Mouse (Mus musculus): Measurements from ENCODE around the gene Tbc1d21. TPM values are rescaled to one million over a fixed set of nuclear protein-coding genes. Genes with fewer than 3 reads are reported as not detected.
A peak's percentile ranks its signal among the peaks of the same experiment; 100 is the strongest.

The Tbc1d21 gene
- polyA plus RNA-seq, 1 experiment from 2014 or later = not detected

GRCm38 (mm10) chr9:58311191-58311910 is 58.9 kb downstream of the Tbc1d21 start:
- no peak for ATAC-seq (replicated peaks)
- H3K36me3 ChIP-seq (replicated peaks) = no peaks in the 10 kb centered on the region

GRCm38 (mm10) chr9:58310043-58310660 is 60.1 kb downstream of the Tbc1d21 start:
- WGBS = 85% methylated on average over 14 of the region's 14 CpGs
- H3K4me1 ChIP-seq = peaks cover 23% of the 10 kb centered on the region
- no peak overlapping the region for H3K4me2 ChIP-seq

More at GRCm38 (mm10) chr9:58311191-58311910, 58.9 kb downstream of the Tbc1d21 start:
- Histone ChIP-seq H3K9ac (no peak overlapping the region), H3K4me3 (peak overlapping the region; percentile 38; the same call in 1 of the 2 replicates), H3K4me1 (peaks cover 23% of the 10 kb centered on the region), H3K9me3 (no peaks in the 10 kb centered on the region), H3K27me3 (replicated peaks) (peaks cover 28% of the 10 kb centered on the region), H3K4me2 (peak overlapping the region; percentile 55; the same call in 1 of the 2 replicates), H3K27ac (no peak overlapping the region)
- 57% methylated on average over 33 of the region's 33 CpGs for WGBS

More at GRCm38 (mm10) chr9:58310043-58310660, 60.1 kb downstream of the Tbc1d21 start:
- H3K27me3 ChIP-seq (replicated peaks) = peaks cover 28% of the 10 kb centered on the region
- no peak overlapping the region for H3K9ac ChIP-seq
- H3K4me3 ChIP-seq = no peak overlapping the region
- H3K9me3 ChIP-seq = no peaks in the 10 kb centered on the region
- H3K27ac ChIP-seq = no peak overlapping the region
- no peaks in the 10 kb centered on the region for H3K36me3 ChIP-seq (replicated peaks)
- ATAC-seq (replicated peaks) = no peak

Other genes with a start within 250 kb of the Tbc1d21 start
- gene Islr, start 166.1 kb downstream of the Tbc1d21 start, polyA plus RNA-seq (2015; fragmentation: Nextera tagmentation; extraction: Ambion mirVana) = 36.1 and 46.9 TPM in 2 replicates
- 44.4 and 55.1 TPM in 2 replicates for gene Islr2, start 166.1 kb downstream of the Tbc1d21 start, polyA plus RNA-seq (2015; fragmentation: Nextera tagmentation; extraction: Ambion mirVana)
- 3.9 and 5.0 TPM in 2 replicates for gene Pml, start 120.7 kb downstream of the Tbc1d21 start, polyA plus RNA-seq (2015; fragmentation: Nextera tagmentation; extraction: Ambion mirVana)
- 136 and 140 TPM in 2 replicates for gene Stoml1, start 117.3 kb downstream of the Tbc1d21 start, polyA plus RNA-seq (2015; fragmentation: Nextera tagmentation; extraction: Ambion mirVana)
- gene Loxl1, start 57.3 kb downstream of the Tbc1d21 start, polyA plus RNA-seq (2015; fragmentation: Nextera tagmentation; extraction: Ambion mirVana) = 6.0 and 7.2 TPM in 2 replicates
- 10.9 and 14.2 TPM in 2 replicates for gene Insyn1, start 118.1 kb upstream of the Tbc1d21 start, polyA plus RNA-seq (2015; fragmentation: Nextera tagmentation; extraction: Ambion mirVana)
- 33.2 and 35.1 TPM in 2 replicates for gene Cd276, start 185.0 kb upstream of the Tbc1d21 start, polyA plus RNA-seq (2015; fragmentation: Nextera tagmentation; extraction: Ambion mirVana)
- 144 and 149 TPM in 2 replicates for gene Nptn, start 211.8 kb upstream of the Tbc1d21 start, polyA plus RNA-seq (2015; fragmentation: Nextera tagmentation; extraction: Ambion mirVana)